In the genomic region with DNA sequence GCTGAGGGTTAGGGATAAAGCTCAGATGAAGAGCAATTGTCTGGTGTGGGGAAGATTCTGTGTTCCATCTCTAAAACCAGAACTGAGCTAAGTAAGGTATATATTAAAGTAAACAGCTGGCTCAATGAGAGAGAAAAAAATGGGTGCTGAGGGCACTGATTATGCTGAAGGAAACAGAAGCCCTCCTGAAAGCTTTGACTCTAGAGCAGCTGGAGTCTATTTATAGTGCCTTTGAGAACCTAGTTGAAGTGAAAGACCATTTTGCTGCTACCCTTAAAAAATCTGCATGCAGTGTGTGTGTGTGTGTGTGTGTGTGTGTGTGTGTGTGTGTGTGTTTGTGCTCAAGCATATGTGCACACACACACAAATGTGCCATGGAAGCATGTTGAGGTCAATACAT, we compare ENCODE assay signal across 27 mouse cellular contexts. TPM values are rescaled to one million over a fixed set of nuclear protein-coding genes. Genes with fewer than 3 reads are reported as not detected.
A peak's percentile ranks its signal among the peaks of the same experiment; 100 is the strongest.
DNase-seq lines count a peak whose midpoint lies in the region; TF ChIP-seq lines count a peak whose summit lies in the region.
"Had no signal": no experiment of that assay in that cellular context is flagged by ENCODE, and none has a peak within 500 bp of the region (broad histone marks: within the 10 kb centered on the region; RNA-seq: fewer than 3 reads in every experiment).

No protein-coding gene starts in this region.

- 0 out of 2 replicates have a peak overlapping the region, but pooled peaks have one; percentile 8 for H3K4me2 ChIP-seq in CH12.LX (ENCODE audit: insufficient read depth, low read depth, poor library complexity, severe bottlenecking)
- H3K4me2 ChIP-seq: embryonic facial prominence, embryonic 13.5 days; embryonic facial prominence, embryonic 15.5 days; forebrain, embryonic 13.5 days; forebrain, embryonic 15.5 days had no signal

- no peak for TF ChIP-seq CTCF in CH12.LX (conservative IDR thresholded peaks at IDR 0.05 in 1 of 2, IDR thresholded peaks at IDR 0.05 in 1 of 2; ENCODE audit: low read depth in 2 of 2, low read length in 2 of 2)
- TF ChIP-seq CTCF in olfactory bulb, adult 2 months (IDR thresholded peaks at IDR 0.05; ENCODE audit: insufficient read depth, low read depth, low read length): no peak

- in situ Hi-C loops in CH12.LX (cut with MboI; ENCODE audit: low pct_ligation_motif_present, low pct_unique_long_range_greater_than_20kb, low sequenced_read_pairs): no loop called here

- no peaks in the 10 kb centered on the region for H3K27me3 ChIP-seq in CH12.LX (replicated peaks)
- H3K27me3 ChIP-seq: embryonic facial prominence, embryonic 13.5 days; embryonic facial prominence, embryonic 15.5 days; forebrain, embryonic 13.5 days; forebrain, embryonic 15.5 days; Patski had no signal

- H3K36me3 ChIP-seq in CH12.LX (replicated peaks in 1 of 2; ENCODE audit: control insufficient read depth in 1 of 2, insufficient read depth in 1 of 2, low read length in 1 of 2): no peaks in the 10 kb centered on the region
- H3K36me3 ChIP-seq: embryonic facial prominence, embryonic 13.5 days; embryonic facial prominence, embryonic 15.5 days; forebrain, embryonic 10.5 days; forebrain, embryonic 15.5 days; G1E had no signal

- no peaks in the 10 kb centered on the region for H3K79me2 ChIP-seq in CH12.LX (replicated peaks; ENCODE audit: control insufficient read depth, extremely low read depth, insufficient read depth, poor library complexity, severe bottlenecking)

- TF ChIP-seq RAD21 in CH12.LX (IDR thresholded peaks at IDR 0.05; ENCODE audit: low read depth, low read length): no peak

- H3K4me3 ChIP-seq in CH12.LX (replicated peaks in 1 of 3; ENCODE audit: low read depth in 2 of 3, low read length in 2 of 3, poor library complexity in 1 of 3): no peak overlapping the region
- H3K4me3 ChIP-seq in olfactory bulb, adult 2 months (ENCODE audit: insufficient read depth, low read depth, low read length): no peak overlapping the region
- H3K4me3 ChIP-seq: embryonic facial prominence, embryonic 13.5 days; embryonic facial prominence, embryonic 15.5 days; erythroblast, embryonic 14.5 days; forebrain, embryonic 10.5 days; forebrain, embryonic 13.5 days; forebrain, embryonic 15.5 days had no signal

- no peak overlapping the region for H3K27ac ChIP-seq in CH12.LX (ENCODE audit: insufficient read depth, low read depth)
- H3K27ac ChIP-seq in olfactory bulb, adult 2 months (ENCODE audit: insufficient read depth, low read depth, low read length): 0 out of 2 replicates have a peak overlapping the region, but pooled peaks have one; percentile 12
- H3K27ac ChIP-seq: embryonic facial prominence, embryonic 13.5 days; embryonic facial prominence, embryonic 15.5 days; forebrain, embryonic 10.5 days; forebrain, embryonic 13.5 days; forebrain, embryonic 15.5 days had no signal

- no peak overlapping the region for H3K9ac ChIP-seq in CH12.LX (ENCODE audit: insufficient read depth, low read depth)
- H3K9ac ChIP-seq: embryonic facial prominence, embryonic 13.5 days; embryonic facial prominence, embryonic 15.5 days; forebrain, embryonic 13.5 days; forebrain, embryonic 15.5 days; forebrain, postnatal 0 days had no signal

- no peak for TF ChIP-seq POLR2A in CH12.LX (IDR thresholded peaks at IDR 0.05; ENCODE audit: low read depth, low read length)
- TF ChIP-seq POLR2A in olfactory bulb, adult 2 months (IDR thresholded peaks at IDR 0.05; ENCODE audit: insufficient read depth, low read depth, low read length): no peak

- TF ChIP-seq EP300 in CH12.LX (IDR thresholded peaks at IDR 0.05; ENCODE audit: low read length): no peak

- dilution Hi-C loops in CH12.LX (cut with MboI; ENCODE audit: extremely low pct_ligation_motif_present, extremely low pct_unique_long_range_greater_than_20kb, low sequenced_read_pairs): no loop called here

- H3K9me3 ChIP-seq in CH12.LX (replicated peaks; ENCODE audit: low read length): peaks cover 10% of the 10 kb centered on the region
- H3K9me3 ChIP-seq: embryonic facial prominence, embryonic 13.5 days; embryonic facial prominence, embryonic 15.5 days; forebrain, embryonic 10.5 days; forebrain, embryonic 13.5 days; forebrain, embryonic 15.5 days; G1E had no signal

- DNase-seq in thymus, postnatal 0 days (ENCODE audit: low spot score): peak; percentile 24
- DNase-seq in thymus, postnatal 36 days: no peak
- DNase-seq in CH12.LX (ENCODE audit: extremely low read depth): no peak
- no peak for DNase-seq in B cell, adult 2 months
- no peak for DNase-seq in urinary bladder, adult 18-20 months (ENCODE audit: low spot score in 2 of 2)
- DNase-seq: adrenal gland, adult 8-10 months; adrenal gland, postnatal 14 days; adrenal gland, postnatal 36 days; cerebellum, adult 11 months; cerebellum, adult 18-20 months; cerebellum, adult 8-10 months; cerebellum, adult 9-11 months; cerebellum, postnatal 14 days; cerebellum, postnatal 36 days; embryo, embryonic 11 days; forebrain, postnatal 0 days had no signal

- H3K4me1 ChIP-seq in CH12.LX (ENCODE audit: control insufficient read depth in 1 of 2, insufficient read depth in 2 of 2): peaks cover 11 to 42% of the 10 kb centered on the region in 2 experiments
- peaks cover 5% of the 10 kb centered on the region for H3K4me1 ChIP-seq in olfactory bulb, adult 2 months (ENCODE audit: control insufficient read depth, insufficient read depth, low read length)
- H3K4me1 ChIP-seq: embryonic facial prominence, embryonic 13.5 days; embryonic facial prominence, embryonic 15.5 days; forebrain, embryonic 13.5 days; forebrain, embryonic 15.5 days had no signal

TF ChIP-seq in CH12.LX, 34 proteins besides CTCF, POLR2A, EP300 and RAD21:
- TF ChIP-seq USF2 (conservative IDR thresholded peaks at IDR 0.05; ENCODE audit: low read depth, low read length) (no peak), ELF1 (IDR thresholded peaks at IDR 0.05; ENCODE audit: low read depth, low read length) (no peak), MXI1 (IDR thresholded peaks at IDR 0.05; ENCODE audit: low read depth, low read length) (no peak), ZC3H11A (IDR thresholded peaks at IDR 0.05; ENCODE audit: low read depth, low read length) (no peak), ZKSCAN1 (IDR thresholded peaks at IDR 0.05; ENCODE audit: borderline replicate concordance, low read depth, low read length) (no peak), TBP (conservative IDR thresholded peaks at IDR 0.05; ENCODE audit: low read depth, low read length) (no peak), PAX5 (IDR thresholded peaks at IDR 0.05; ENCODE audit: low read length) (no peak), RCOR1 (conservative IDR thresholded peaks at IDR 0.05; ENCODE audit: low read depth, low read length) (no peak), JUND (conservative IDR thresholded peaks at IDR 0.05; ENCODE audit: low read depth, low read length) (no peak), CHD1 (IDR thresholded peaks at IDR 0.05; ENCODE audit: low read depth, low read length) (no peak), MEF2A (IDR thresholded peaks at IDR 0.05; ENCODE audit: borderline replicate concordance, low read depth, low read length) (peak; percentile 89), UBTF (IDR thresholded peaks at IDR 0.05; ENCODE audit: low read depth, low read length) (no peak), E2F4 (IDR thresholded peaks at IDR 0.05; ENCODE audit: insufficient replicate concordance, low read depth, low read length) (no peak), MYC (IDR thresholded peaks at IDR 0.05; ENCODE audit: low read depth, low read length) (no peak), SMC3 (IDR thresholded peaks at IDR 0.05; ENCODE audit: low read depth, low read length) (no peak), MAX (IDR thresholded peaks at IDR 0.05; ENCODE audit: low read length) (no peak), TCF12 (IDR thresholded peaks at IDR 0.05; ENCODE audit: low read depth, low read length) (no peak), CHD2 (IDR thresholded peaks at IDR 0.05; ENCODE audit: low read length) (no peak), ZNF384 (IDR thresholded peaks at IDR 0.05; ENCODE audit: low read depth, low read length) (peak; percentile 74), NELFE (IDR thresholded peaks at IDR 0.05; ENCODE audit: low read depth, low read length) (no peak), ETS1 (conservative IDR thresholded peaks at IDR 0.05; ENCODE audit: low read depth, low read length) (peak; percentile 32; the same call in 1 of the 2 replicates), HCFC1 (IDR thresholded peaks at IDR 0.05; ENCODE audit: low read depth, low read length) (no peak), IRF4 (IDR thresholded peaks at IDR 0.05; ENCODE audit: low read depth, low read length) (no peak), MAFK (IDR thresholded peaks at IDR 0.05; ENCODE audit: insufficient replicate concordance, low read length) (no peak), ZMIZ1 (IDR thresholded peaks at IDR 0.05; ENCODE audit: low read depth, low read length) (no peak)

RNA-seq across cellular contexts. Expression of a gene that starts 32.7 kb away (rescaled TPM):
- polyA plus RNA-seq in thymus, postnatal 0 days (2015; fragmentation: Nextera tagmentation; extraction: Ambion mirVana): 23.3 and 25.7 TPM in 2 replicates
- total RNA-seq in CH12.LX (2012; rRNA removed): 12.5 and 15.4 TPM in 2 replicates
- 15.7 and 15.8 TPM in 2 replicates for total RNA-seq in CH12.LX (2014; rRNA removed)
- polyA plus RNA-seq in CH12.LX (2012; ENCODE audit: insufficient read length, low read depth): 14.9 and 15.8 TPM in 2 replicates
- not detected in 2 replicates for polyA plus RNA-seq in olfactory bulb, adult 2 months (2012; ENCODE audit: insufficient read depth, insufficient read length, low replicate concordance, missing spikeins)
- polyA plus RNA-seq: G1E had no signal

RNA-seq across cellular contexts. Expression of a gene that starts 58.9 kb away (rescaled TPM):
- polyA plus RNA-seq in thymus, postnatal 0 days (2015; fragmentation: Nextera tagmentation; extraction: Ambion mirVana): 0.06 and 0.08 TPM in 2 replicates
- total RNA-seq in CH12.LX (2012; rRNA removed): not detected in 2 replicates
- not detected in 2 replicates for total RNA-seq in CH12.LX (2014; rRNA removed)
- not detected in 2 replicates for polyA plus RNA-seq in CH12.LX (2012; ENCODE audit: insufficient read length, low read depth)
- not detected in 2 replicates for polyA plus RNA-seq in olfactory bulb, adult 2 months (2012; ENCODE audit: insufficient read depth, insufficient read length, low replicate concordance, missing spikeins)
- total RNA-seq: adrenal gland, postnatal 36 days; common myeloid progenitor, adult 5-6 weeks had no signal
- polyA plus RNA-seq: activated CD4-positive, CD25-positive, alpha-beta regulatory T cell, adult 4 months; erythroblast, embryonic 14.5 days; G1E had no signal
